Mouse (Mus musculus): ENCODE measurements around the gene Htr7. TPM values are rescaled to one million over a fixed set of nuclear protein-coding genes. Genes with fewer than 3 reads are reported as not detected.
A peak's percentile ranks its signal among the peaks of the same experiment; 100 is the strongest.

Gene Htr7
- polyA plus RNA-seq, 1 experiment from 2014 or later, result 0.60 TPM

DNA sequence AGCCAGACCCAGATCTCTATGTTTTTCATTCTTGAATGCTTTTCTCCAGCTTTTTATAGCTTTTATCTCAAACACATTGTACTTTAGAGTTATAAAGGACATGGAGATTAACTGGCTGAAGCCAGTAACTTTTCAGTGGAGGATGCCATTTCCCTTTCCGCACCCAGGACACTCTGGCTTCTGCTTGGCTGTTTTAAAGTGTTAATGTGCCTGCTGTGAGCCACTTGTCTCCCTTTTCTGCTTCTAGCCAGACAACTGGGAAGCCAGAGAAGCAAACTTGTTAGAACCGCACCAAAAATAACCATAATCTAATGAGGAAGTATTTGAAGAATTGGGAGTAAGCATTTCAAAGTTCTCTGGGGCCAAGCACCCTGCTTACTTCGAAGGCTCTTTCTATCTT, 42.5 kb downstream of the Htr7 start:
- H3K27ac ChIP-seq, result no peak overlapping the region
- H3K36me3 ChIP-seq, result no peaks in the 10 kb centered on the region
- WGBS, result 17% methylated on average over 3 of the region's 3 CpGs
- H3K27me3 ChIP-seq, result no peaks in the 10 kb centered on the region
- no peak overlapping the region for H3K9ac ChIP-seq
- H3K4me3 ChIP-seq, result no peak overlapping the region
- no peaks in the 10 kb centered on the region for H3K9me3 ChIP-seq
- ATAC-seq (ENCODE audit: low FRiP score, low read depth), result no peak
- no peaks in the 10 kb centered on the region for H3K4me1 ChIP-seq
- H3K4me2 ChIP-seq (replicated peaks), result no peak overlapping the region

DNA sequence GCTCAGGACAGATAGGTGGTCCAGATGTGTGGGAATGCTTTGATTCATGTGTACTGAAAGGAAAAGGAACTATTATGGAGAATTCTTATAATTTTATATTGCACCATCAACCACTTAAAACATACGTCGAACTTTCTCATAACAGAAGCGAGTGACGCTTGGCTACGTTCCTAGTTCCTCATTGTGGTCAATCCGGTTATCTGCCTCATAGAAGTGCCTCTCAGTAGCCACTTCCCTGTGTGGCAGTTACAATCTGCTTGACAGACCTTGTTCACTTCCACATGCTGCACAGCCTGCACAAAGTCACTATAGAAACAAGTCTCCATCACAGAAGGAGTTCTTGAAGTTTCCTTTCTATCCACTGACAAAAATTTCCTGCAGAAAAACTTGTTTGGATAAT, 51.0 kb downstream of the Htr7 start:
- no peak overlapping the region for H3K4me3 ChIP-seq
- ATAC-seq (ENCODE audit: low FRiP score, low read depth), result no peak
- H3K4me2 ChIP-seq (replicated peaks), result no peak overlapping the region
- no peaks in the 10 kb centered on the region for H3K9me3 ChIP-seq
- WGBS, result 81% methylated on average over 6 of the region's 6 CpGs
- no peaks in the 10 kb centered on the region for H3K36me3 ChIP-seq
- no peak overlapping the region for H3K9ac ChIP-seq
- H3K4me1 ChIP-seq, result peaks cover 8% of the 10 kb centered on the region
- no peak overlapping the region for H3K27ac ChIP-seq
- no peaks in the 10 kb centered on the region for H3K27me3 ChIP-seq

DNA sequence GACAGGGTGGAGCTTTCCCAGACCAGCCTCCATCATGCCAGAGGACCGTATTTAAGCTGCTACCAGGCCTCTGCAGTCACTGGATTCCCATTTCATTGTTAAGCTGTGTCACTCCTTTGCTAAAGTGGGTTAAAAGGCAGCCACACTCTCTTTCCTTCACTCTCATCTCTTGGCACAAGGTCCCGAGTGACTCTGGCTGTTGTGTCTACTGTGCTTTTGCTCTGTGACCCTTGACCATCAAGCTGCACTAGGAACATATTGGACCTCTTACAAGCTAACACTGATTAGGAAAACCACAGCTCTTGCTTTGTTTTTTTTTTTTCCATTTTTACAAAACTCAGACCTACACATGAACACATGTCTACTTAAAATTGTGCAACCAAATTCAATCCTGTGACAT, 52.3 kb downstream of the Htr7 start:
- WGBS, result 39% methylated on average over 2 of the region's 2 CpGs
- Histone ChIP-seq H3K4me2 (replicated peaks) (no peak overlapping the region), H3K27me3 (no peaks in the 10 kb centered on the region), H3K9me3 (no peaks in the 10 kb centered on the region), H3K4me3 (no peak overlapping the region), H3K4me1 (peaks cover 8% of the 10 kb centered on the region), H3K36me3 (no peaks in the 10 kb centered on the region), H3K27ac (no peak overlapping the region), H3K9ac (no peak overlapping the region)
- no peak for ATAC-seq (ENCODE audit: low FRiP score, low read depth)

- Histone ChIP-seq H3K9ac (0 out of 2 replicates have a peak overlapping the region, but pooled peaks have one; percentile 5), H3K36me3 (no peaks in the 10 kb centered on the region), H3K4me1 (peaks cover 8% of the 10 kb centered on the region), H3K4me3 (no peak overlapping the region), H3K9me3 (no peaks in the 10 kb centered on the region), H3K27me3 (no peaks in the 10 kb centered on the region), H3K4me2 (replicated peaks) (peak overlapping the region; percentile 37), H3K27ac (no peak overlapping the region)
- WGBS, result 45% methylated on average over 17 of the region's 17 CpGs
- no peak for ATAC-seq (ENCODE audit: low FRiP score, low read depth)
These were observed 54.5 kb downstream of the Htr7 start for GRCm38 (mm10) chr19:36002476-36003445.

DNA sequence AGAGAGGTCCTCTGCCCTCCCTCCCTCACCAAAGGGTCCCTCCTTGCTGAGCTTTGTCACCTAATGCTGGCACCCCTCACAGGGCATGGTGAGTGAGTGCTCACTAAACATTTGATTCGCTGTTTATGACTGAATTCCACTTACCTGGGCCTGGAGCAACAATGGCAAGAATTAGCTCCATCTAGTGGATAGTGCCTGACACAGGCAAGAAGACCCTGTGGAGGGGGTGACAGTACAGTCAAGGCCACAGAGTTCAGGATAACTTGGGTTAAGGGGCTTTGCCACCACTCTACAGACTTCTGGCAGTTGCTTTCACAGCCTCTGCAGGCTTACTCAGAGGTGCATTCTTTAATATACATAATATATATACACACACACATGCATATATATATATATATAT, 55.8 kb downstream of the Htr7 start:
- Histone ChIP-seq H3K4me2 (replicated peaks) (no peak overlapping the region), H3K4me3 (no peak overlapping the region), H3K4me1 (peaks cover 8% of the 10 kb centered on the region), H3K27ac (no peak overlapping the region), H3K27me3 (no peaks in the 10 kb centered on the region), H3K9me3 (no peaks in the 10 kb centered on the region), H3K9ac (no peak overlapping the region), H3K36me3 (no peaks in the 10 kb centered on the region)
- 37% methylated on average over 1 of the region's 1 CpGs for WGBS
- ATAC-seq (ENCODE audit: low FRiP score, low read depth), result no peak; the same call in 1 of the 2 replicates

- no peak overlapping the region for H3K9ac ChIP-seq
- H3K4me2 ChIP-seq (replicated peaks), result no peak overlapping the region
- peaks cover 8% of the 10 kb centered on the region for H3K4me1 ChIP-seq
- H3K27ac ChIP-seq, result no peak overlapping the region
- H3K9me3 ChIP-seq, result no peaks in the 10 kb centered on the region
- 69% methylated on average over 6 of the region's 6 CpGs for WGBS
- H3K27me3 ChIP-seq, result no peaks in the 10 kb centered on the region
- H3K36me3 ChIP-seq, result no peaks in the 10 kb centered on the region
- ATAC-seq (ENCODE audit: low FRiP score, low read depth), result no peak
- no peak overlapping the region for H3K4me3 ChIP-seq
These were observed 56.4 kb downstream of the Htr7 start for GRCm38 (mm10) chr19:36000955-36001354.

DNA sequence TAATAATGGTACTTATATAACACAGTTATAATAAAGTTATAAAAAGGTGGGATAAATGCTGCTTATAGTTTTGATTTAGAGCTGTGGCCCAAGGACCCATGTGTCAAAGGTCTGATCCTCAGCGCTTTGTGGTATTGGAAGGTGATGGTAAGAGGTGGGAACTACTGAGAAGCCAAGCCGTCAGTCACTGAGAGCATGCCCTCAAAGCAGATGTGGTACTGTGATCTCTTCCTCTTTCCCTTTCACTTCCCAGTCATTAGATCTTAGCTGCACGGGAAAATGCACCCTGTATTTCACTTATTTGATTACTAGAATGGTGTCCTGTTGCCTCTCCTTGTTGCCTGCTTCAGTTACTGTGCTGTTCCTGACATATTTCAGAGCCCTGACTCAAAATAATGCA, 59.9 kb downstream of the Htr7 start:
- 56% methylated on average over 3 of the region's 3 CpGs for WGBS
- Histone ChIP-seq H3K36me3 (no peaks in the 10 kb centered on the region), H3K4me1 (peaks cover 4% of the 10 kb centered on the region; the same call in 1 of the 2 replicates), H3K4me3 (no peak overlapping the region), H3K4me2 (replicated peaks) (no peak overlapping the region), H3K9me3 (no peaks in the 10 kb centered on the region), H3K27ac (no peak overlapping the region), H3K27me3 (no peaks in the 10 kb centered on the region), H3K9ac (no peak overlapping the region)
- ATAC-seq (ENCODE audit: low FRiP score, low read depth), result no peak

DNA sequence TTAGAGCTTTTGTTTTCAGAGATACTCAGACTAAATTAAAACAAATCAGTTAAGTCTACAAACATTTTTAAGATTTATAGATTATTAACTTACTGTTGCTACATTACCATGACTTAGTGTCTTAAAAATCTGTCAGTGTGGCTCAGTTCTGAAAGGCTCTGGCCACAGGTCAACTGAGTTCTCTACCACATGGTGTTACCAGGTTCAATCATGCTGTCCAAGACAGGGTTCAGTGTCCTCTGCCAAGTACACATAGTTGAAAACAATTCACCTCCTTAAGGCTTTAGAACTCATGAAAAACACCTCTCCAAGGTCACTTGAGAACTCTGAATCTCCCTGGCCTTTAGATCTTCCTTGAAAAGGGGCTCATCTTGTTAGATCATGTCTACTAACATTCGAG, 69.8 kb downstream of the Htr7 start:
- Histone ChIP-seq H3K4me2 (replicated peaks) (no peak overlapping the region), H3K9me3 (no peaks in the 10 kb centered on the region), H3K27me3 (no peaks in the 10 kb centered on the region), H3K27ac (no peak overlapping the region), H3K4me1 (no peaks in the 10 kb centered on the region), H3K9ac (no peak overlapping the region), H3K36me3 (no peaks in the 10 kb centered on the region), H3K4me3 (no peak overlapping the region)
- WGBS, result 83% methylated on average over 1 of the region's 1 CpGs
- no peak for ATAC-seq (ENCODE audit: low FRiP score, low read depth)

- no peak overlapping the region for H3K27ac ChIP-seq
- H3K4me3 ChIP-seq, result no peak overlapping the region
- no peak overlapping the region for H3K4me2 ChIP-seq (replicated peaks)
- H3K36me3 ChIP-seq, result no peaks in the 10 kb centered on the region
- H3K27me3 ChIP-seq, result no peaks in the 10 kb centered on the region
- no peaks in the 10 kb centered on the region for H3K4me1 ChIP-seq
- H3K9ac ChIP-seq, result no peak overlapping the region
- ATAC-seq (ENCODE audit: low FRiP score, low read depth), result no peak
- H3K9me3 ChIP-seq, result no peaks in the 10 kb centered on the region
These were observed 82.6 kb downstream of the Htr7 start for GRCm38 (mm10) chr19:35974681-35975080.

DNA sequence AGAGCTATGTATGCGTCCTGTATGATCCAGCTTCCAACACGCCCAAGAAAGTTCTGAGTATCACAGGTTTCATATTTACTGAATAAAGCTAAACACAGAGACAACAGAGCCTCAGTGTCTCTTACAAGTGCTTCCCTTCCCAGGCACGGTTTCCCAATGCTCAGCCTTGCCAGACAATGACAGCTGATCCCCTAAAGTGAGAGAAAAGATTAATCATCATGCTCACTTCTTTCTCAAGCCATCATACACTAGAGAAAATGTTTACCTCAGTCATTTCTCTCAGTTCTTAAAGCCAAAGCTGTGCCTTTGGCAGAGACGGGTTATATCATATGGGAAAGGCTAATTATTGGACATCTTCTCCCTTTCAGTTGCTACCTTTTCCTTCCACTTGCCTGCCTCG, 99.7 kb downstream of the Htr7 start:
- WGBS, result 83% methylated on average over 5 of the region's 5 CpGs
- no peak for ATAC-seq (ENCODE audit: low FRiP score, low read depth)

DNA sequence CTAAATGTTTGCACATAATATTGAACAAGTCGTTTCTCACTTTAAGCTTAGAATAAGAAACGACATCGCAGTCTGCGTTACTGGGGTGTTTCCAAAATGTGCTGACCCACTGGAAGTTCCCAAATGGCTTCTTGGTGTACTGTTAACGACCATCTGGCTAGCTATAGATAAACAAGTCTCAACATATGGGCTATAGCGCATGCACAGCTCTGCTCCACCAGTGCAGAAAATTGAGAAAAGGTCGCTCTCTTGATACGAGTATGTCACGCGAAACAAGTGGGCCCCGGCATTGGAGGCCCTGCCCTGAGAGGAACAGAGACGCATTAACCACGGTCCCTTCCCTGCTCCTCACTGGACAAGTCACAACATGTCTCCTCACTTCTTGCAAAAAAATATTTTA, 101.6 kb downstream of the Htr7 start:
- H3K27ac ChIP-seq, result no peak overlapping the region
- H3K9ac ChIP-seq, result no peak overlapping the region
- no peak overlapping the region for H3K4me3 ChIP-seq
- H3K36me3 ChIP-seq, result no peaks in the 10 kb centered on the region
- no peak for ATAC-seq (ENCODE audit: low FRiP score, low read depth)
- H3K4me1 ChIP-seq, result no peaks in the 10 kb centered on the region
- H3K9me3 ChIP-seq, result no peaks in the 10 kb centered on the region; the same call in 1 of the 2 replicates
- 82% methylated on average over 13 of the region's 13 CpGs for WGBS
- H3K4me2 ChIP-seq (replicated peaks), result no peak overlapping the region
- H3K27me3 ChIP-seq, result no peaks in the 10 kb centered on the region

More for the DNA sequence above, 99.7 kb downstream of the Htr7 start:
- no peak overlapping the region for H3K9ac ChIP-seq
- no peaks in the 10 kb centered on the region for H3K9me3 ChIP-seq
- no peaks in the 10 kb centered on the region for H3K4me1 ChIP-seq
- no peak overlapping the region for H3K4me2 ChIP-seq (replicated peaks)
- no peaks in the 10 kb centered on the region for H3K27me3 ChIP-seq
- no peak overlapping the region for H3K27ac ChIP-seq
- no peaks in the 10 kb centered on the region for H3K36me3 ChIP-seq
- H3K4me3 ChIP-seq, result no peak overlapping the region

- Histone ChIP-seq H3K36me3 (no peaks in the 10 kb centered on the region), H3K9ac (no peak overlapping the region), H3K4me1 (no peaks in the 10 kb centered on the region), H3K4me3 (no peak overlapping the region), H3K4me2 (replicated peaks) (no peak overlapping the region), H3K9me3 (no peaks in the 10 kb centered on the region; the same call in 1 of the 2 replicates), H3K27me3 (no peaks in the 10 kb centered on the region), H3K27ac (no peak overlapping the region)
- 40% methylated on average over 1 of the region's 1 CpGs for WGBS
- no peak for ATAC-seq (ENCODE audit: low FRiP score, low read depth)
These were observed 107.4 kb downstream of the Htr7 start for GRCm38 (mm10) chr19:35949888-35950287.
